Mouse (Mus musculus): ENCODE measurements around the gene Olfr551.

DNA sequence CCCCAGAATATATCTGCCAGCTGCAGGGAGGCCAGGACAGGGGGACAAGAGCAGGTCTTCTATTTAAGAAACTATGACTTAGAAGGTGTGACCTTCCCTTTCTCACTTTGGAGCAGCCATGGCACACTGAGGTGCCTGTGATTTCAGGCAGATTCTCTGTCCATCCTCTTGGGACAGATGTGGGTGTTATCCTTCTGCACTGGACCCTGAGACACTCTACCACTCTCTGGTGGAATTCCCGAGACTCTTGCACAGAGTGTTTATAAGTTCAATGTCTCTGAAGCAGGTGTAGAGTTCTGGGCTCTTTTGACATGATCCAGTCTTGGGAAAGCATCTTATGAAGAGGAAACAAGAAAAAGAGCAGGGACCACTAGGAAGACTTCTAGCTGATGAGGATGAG lies 46.4 kb upstream of the Olfr551 start, which contains the start of gene Olfr554:
- TF ChIP-seq CTCF (IDR thresholded peaks at IDR 0.05; ENCODE audit: low read depth) (no peak), EP300 (IDR thresholded peaks at IDR 0.05; ENCODE audit: low read depth) (no peak)

All from liver, postnatal 0 days (tissue).